Mouse (Mus musculus): ENCODE results near the gene Ldb3.

- no peak for TF ChIP-seq TAL1 (IDR thresholded peaks at IDR 0.05; ENCODE audit: low read length)
- TF ChIP-seq GATA1 (IDR thresholded peaks at IDR 0.05; ENCODE audit: low read length): no peak
Measured at GRCm38 (mm10) chr14:34497346-34497745, 91.1 kb downstream of the Ldb3 start.

Measured in erythroblast, embryonic 14.5 days (primary cell).